Mouse (Mus musculus): ENCODE data around the gene Nrxn1.

The Nrxn1 gene

DNA sequence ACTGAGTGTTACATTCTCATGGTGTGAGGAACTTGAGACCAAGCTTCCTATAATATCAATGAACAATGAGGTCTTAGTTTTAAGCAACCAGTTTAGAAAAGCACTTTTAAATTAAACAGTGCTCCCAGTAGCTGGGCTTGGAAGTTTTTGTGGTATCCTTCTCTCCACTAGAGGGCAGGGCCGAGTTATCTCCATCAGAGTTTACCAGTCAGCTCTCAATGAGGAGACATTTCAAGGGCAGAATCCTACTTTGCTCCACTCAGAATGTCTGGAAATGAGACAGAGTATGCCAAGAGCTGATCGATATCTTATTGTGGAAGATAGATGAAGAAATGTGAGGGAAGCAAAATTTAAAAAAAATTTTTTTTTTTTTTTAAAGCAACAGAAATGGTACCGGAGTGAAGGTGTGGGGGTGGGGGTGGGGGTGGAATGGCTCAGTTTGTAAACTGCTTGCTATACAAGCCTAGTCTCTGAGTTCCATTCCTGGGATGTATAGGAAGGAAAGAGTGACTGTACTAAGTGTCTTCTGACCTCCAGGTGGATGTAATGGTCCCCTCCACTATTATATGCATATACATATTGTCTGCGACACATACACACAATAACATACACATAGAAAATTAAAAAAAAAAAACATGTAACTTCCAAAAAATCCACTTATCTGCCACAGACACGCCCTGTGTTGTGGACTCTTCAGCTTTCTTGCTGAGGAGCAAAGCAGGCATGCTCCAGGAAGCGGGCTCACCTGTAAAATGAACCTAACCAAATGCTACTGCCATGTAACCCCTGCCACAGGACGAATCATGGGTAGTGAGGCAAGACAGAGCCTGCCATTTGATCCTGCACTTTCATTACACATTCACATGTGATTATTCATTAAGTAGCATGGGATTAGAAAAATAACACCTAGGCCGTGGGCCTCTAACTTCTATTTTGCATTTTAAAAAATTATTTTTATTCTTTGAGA is 283.4 kb downstream of the Nrxn1 start:
- DNase-seq (ENCODE audit: low read depth, low spot score), result peak; percentile 4

DNA sequence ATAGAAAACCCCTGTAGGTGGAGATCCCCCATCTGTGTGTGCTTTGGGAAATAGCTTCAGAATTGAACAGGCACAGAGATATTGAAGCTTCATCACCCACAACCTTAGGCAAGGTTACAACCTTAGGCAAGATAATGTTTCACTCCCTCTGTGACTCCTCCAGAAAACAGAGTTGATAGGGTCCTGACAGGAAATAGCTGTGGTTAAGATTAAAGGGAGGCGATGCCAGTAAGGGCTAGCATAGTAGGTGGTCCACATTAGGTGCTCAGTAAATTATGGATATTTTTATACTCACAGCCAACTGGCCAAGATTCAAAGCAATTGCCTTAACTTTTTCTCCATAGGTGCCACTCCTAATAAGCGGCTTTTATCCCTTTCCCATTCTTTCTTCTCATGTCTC is 284.6 kb downstream of the Nrxn1 start:
- no peak for DNase-seq (ENCODE audit: low read depth, low spot score)

DNA sequence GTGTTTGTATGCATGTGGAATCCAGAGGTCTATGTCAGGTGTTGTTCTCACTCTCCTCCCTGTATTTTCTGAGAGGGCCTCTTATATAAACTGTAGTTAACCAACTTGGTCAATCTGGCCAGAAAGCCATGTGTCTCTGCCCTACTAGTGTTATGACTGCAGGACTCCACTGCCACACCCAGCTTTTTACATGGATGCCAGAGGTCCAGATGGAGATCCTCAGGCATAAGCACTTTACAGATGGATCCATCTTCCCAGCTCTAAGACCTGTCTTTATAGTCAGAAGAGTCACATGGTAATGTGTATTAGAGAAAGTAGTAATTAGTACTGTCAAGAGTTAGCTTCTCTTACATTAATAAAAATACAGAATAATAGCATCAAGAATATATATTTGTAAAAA is 285.7 kb downstream of the Nrxn1 start:
- DNase-seq (ENCODE audit: low read depth, low spot score), result no peak

DNA sequence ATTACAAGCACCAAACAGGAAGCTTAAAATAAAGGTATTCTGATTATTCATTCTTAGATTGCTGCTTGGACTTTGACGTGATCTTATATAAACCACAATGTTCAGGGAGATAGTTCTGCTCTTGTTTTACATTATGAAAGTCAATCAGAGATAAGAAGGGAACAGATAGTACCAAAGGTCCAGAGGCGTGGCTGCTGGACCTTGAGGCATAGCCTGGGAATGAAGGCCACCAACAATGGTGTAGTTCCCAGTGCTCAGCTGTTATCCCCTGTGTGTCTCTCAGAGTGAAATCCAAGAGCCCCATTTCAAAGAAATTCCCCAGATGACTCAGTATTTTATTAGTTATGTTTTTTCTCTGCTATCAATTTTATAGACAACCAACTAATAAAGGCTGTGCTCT is 294.2 kb downstream of the Nrxn1 start:
- DNase-seq (ENCODE audit: low read depth, low spot score), result no peak

DNA sequence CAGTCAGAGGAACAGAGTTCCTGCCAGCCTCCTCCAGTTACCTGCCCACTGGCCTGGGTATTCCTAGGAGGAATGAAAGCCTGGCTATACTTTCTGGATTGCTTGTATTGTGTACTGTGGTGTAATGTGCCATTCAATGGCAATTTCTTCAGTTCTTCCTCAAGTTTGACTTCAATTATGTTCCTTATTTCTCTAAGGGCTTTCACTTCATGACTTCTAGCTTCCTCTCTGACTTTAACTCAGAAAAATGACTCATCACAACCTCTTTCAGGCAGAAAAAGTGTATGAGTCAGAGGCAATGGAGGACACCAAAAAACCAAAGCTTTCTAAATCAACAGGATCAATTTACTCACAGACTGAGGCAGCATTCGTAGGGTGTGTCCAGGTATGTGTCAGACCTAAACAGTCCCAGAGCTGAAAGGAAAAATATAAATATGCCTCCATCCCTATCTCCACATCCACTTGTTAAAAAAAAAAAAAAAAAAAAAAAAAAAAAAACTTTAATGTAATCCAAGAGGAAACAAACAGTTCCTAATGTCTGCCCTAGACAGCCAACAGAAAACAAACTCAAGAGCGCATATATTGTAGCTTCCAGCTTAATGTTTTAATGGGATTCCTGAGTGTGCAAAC is 295.1 kb downstream of the Nrxn1 start:
- no peak for DNase-seq (ENCODE audit: low read depth, low spot score)

DNA sequence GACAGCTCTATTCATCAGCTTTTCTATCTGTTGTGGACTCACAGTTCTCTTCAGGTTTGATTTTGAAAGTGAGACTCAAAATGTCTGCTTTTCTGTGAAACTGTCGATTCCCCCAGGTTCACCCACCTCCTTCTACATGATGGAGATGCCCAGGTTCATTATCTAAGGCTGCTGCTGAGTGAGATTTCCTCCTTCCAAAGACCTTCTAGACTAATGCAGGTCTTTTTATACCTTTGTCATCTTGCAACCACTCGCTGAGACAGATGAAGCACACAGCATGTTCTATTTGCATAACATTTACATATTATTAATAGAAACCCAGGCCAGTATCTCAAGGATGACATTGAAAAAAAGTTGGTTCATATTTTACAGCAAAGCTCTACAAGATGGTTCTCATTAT is 295.9 kb downstream of the Nrxn1 start:
- no peak for DNase-seq (ENCODE audit: low read depth, low spot score)

DNA sequence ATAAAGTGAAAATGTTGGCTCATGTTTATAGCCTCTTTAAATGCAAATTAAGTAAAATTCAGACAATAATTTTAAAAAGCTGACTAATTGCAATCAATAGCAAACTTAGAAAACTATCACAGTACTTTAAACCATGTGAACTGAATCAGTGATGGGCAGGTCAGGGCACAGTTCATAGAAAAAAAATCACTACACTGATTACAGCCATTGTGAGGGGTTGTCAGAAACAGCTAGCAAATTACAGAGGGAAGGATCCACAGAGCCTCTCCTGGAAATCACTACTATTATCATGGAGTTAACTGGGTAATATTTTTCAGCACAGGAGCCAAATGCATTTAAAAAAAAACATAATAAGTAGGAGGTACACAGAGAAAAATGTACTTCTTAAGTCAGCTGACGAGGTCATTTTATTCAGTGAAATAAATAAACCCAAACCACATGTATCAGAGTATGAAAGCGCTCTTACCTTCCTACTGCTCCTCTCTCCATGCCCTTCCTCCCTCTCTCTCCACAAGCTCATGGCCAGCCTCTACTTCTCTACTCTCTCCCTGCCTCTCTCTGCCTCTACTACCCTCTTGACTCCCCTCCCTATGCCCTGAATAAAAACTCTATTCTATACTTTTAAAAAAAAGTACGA is 304.3 kb downstream of the Nrxn1 start:
- DNase-seq (ENCODE audit: low read depth, low spot score), result no peak

DNA sequence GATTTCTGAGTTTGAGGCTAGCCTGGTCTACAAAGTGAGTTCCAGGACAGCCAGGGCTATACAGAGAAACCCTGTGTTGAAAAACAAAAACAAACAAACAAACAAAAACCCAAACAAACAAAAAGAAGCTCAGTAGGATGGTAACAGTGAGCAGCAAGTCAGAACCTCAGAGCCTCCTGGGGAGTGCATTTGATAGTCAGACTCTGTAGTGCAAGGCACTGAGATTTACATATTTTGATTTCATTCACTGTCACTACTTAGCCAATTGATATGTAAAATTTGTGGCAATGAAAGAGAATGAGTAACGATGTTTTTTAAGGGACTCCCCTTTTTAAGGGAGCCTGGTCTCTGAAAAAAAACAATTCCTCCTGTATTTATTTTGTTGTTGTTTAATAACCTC is 304.8 kb downstream of the Nrxn1 start:
- no peak for DNase-seq (ENCODE audit: low read depth, low spot score)

DNA sequence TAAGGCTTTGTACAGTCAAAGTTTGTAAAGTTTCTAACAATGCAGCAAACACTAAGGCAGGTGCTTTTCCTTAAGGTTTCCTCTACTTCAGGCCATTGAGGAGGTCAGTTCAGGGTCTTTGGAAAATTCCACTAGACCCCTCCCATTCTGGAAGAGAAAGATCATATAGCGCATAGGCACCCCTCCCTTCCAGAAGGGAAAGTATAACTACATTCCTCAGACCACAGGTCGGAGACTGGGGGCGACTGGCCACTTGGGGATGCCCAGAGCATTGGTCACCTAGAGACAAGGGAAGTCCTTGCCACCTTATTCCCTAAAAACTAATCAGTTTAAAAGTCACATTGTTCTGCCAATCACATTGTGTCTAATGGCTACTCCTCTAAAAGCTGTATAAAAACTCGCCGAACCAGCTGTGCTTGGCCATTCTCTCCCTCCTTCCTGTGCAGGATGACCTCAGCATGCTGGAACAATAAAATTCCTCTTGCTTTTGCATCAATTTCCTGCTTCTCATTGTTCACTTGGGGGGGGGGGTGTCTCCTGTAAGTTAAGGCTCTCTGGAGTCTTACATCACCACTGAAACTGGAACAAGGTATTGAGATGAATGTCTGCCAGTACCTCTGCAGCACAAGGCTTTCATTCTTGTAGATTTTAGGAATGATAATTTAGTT is 305.6 kb downstream of the Nrxn1 start:
- no peak for DNase-seq (ENCODE audit: low read depth, low spot score)

DNA sequence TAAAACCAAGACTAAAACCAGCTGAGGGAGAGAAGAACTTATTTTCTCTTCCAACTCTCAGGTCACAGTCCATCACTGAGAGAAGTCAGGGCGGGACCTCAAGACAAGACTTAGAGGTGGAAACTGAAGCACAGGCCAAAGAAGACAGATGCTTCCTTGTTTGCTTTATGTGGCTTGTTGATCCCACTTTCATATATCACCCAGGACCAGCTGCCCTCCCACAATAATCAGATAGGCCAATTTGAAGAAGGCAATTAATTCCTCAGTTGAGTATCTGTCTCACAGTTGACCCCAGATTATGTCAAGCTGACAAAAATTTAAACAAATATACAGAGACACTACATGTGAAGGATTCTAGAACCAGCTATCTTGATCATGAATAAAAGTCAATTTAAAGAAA is 312.4 kb downstream of the Nrxn1 start:
- no peak for DNase-seq (ENCODE audit: low read depth, low spot score)

DNA sequence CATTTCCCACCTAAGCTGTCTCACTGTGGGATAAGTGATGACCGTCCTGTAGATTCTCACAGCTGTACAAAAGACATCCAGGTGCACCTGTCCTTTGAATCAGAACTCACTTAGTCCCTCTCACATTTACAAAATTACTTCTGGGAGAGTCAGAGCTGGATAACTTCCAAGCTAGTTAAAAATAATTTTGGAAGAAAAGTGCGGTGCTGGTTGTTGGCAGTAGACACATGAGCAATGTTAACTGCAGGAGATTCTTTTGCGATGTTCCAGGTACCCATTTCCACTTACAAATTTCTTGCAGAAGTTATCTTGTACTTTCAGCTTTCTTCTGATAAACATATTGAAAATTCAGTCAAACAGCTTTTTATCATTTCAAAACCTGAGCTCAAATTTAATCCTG is 317.5 kb downstream of the Nrxn1 start:
- DNase-seq (ENCODE audit: low read depth, low spot score), result no peak

DNA sequence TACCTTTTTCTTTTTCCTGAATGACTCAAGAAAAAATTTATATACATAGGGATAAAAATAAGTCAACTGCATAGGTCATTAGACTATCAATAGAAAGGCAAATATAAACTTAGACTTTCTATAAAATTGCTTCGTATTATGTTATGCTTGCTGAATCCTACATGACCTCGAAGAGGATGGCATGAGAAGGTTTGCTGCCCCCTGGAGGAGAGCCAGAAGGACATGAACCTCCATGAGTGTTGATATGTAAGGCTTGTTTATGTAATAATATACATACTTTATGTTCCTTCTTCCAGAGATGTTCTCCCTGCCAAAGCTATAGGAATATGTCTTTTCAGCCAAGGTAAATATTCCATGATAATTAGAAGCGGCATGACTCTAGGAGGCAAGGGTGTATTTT is 319.6 kb downstream of the Nrxn1 start:
- DNase-seq (ENCODE audit: low read depth, low spot score), result no peak

DNA sequence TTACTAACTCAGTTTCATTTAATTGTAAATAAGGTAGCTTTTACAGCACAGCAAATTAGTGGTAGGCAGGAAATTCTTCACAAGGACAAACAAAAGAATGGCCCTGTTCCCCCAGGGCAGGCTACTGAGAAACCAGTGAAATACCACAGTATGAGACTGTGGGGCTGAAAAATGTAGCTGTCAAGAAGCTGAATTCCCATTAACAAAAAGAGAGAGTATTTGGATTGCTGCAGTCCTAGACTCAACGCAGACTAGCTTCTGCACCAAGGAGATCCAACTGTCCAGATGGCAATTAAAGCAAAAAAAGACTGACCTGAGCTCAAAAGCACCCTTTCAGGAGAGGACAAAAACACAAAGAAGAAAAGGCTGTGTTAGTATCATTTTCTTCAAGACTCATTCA is 324.7 kb downstream of the Nrxn1 start:
- DNase-seq (ENCODE audit: low read depth, low spot score), result no peak

DNA sequence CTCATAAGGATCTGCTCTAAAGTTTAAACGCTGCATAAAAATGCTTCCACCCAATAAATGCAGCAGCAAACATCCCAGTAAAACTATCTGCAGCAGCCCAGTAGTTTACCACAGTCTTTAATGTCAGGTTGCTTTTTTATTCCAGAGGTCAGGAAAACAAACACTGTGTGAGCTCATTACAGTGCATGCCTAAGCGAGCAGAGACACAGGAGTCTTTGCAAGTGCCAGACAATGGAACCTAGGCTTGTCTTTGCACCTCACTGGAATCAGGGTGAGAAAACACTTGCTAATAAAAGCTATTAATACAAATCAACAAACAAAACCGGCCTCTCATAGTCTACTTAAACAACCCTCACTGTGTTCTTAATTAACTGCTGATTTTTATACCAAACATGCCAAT is 365.7 kb downstream of the Nrxn1 start:
- DNase-seq (ENCODE audit: low read depth, low spot score), result no peak

DNA sequence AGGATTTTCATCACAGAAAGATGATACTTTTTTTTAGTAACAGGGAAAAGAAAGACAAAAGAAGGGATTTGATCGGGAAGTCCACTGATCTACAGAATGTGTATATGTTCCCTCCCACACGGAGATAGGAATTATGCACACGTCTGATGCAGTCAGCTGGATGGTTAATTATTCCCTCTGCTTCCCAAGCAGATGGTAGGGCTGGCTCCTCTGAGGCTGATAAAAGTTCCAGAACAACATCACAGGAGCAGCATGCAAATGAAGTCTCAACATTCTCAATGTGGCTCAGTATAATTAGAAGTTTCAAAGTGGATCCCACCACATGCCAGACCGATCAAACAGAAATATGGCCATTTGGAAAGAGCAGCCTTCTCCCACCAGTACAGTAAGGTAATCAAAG is 388.1 kb downstream of the Nrxn1 start:
- DNase-seq (ENCODE audit: low read depth, low spot score), result no peak

DNA sequence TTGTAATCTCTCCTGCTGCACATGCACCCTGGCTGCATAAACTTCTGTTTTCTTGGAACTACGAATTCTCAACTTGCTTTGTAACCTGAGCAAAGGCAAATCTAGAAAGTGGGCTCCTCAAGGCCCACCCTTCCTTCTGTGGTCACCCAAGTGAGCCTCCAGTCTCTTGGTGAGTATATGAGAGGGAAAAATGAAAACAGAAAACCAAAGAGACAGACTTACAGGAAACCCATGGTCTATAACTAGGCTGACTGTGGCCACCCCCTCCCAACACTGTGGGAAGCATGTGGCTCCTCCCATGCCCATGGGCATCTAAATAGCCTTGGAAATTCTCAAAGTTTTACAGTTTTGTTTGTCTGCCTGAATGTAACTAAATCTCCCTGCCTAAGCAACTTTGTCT is 390.2 kb downstream of the Nrxn1 start:
- DNase-seq (ENCODE audit: low read depth, low spot score), result no peak

DNA sequence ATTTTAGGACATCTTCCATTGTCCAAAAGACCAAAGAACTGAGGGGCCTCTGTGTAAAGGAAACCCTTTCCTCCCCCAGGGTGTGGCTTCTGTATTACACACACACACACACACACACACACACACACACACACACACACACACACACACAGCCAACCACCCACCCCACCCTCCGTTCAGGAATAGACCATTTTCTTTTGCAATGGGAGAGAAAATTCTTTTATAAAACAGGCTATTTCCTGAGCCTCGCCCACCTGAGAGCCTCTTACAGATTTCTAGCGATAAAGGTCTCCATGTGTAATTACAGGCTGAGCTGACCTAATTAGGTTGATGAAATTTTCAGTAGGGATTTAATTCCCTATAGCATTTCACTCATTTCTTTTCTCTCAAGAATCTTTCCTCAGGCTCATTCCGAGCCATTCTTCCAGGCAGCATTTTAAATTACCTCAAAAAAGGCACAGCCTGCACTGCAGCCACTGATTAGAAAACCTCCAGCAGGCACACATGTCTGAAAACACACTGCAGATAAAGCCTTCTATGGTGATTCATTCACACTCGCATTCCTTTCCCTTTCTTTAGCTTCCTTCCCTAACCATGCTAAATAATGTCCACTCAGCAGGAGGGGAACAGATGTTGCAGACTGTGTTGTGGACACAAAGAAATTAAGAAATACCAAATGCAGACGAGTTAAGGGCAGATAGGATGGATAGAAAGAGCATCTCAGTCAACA is 396.6 kb downstream of the Nrxn1 start:
- no peak for DNase-seq (ENCODE audit: low read depth, low spot score)

DNA sequence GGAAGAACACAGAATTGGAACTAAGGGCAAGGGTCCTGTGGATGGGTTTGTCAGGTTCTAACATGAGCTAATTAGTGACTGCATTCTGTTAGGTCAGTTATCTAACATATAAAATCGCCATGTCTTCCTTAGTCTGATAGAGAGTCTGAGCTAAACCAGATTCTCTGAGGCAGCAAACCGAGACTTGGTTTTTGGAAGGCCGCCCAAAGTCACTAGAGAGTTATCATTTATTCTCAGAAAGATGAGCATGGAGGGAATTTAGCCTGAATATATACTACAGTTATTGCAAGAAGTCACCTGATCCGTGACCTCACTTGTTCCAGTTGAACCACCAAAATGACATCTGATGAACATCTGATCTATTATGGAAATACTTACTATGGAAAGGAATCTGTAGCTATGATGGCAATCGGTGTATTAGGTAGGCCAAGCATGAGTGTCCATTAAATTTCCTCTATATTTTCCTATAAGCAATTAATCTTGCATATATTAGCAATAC is 397.7 kb downstream of the Nrxn1 start:
- no peak for DNase-seq (ENCODE audit: low read depth, low spot score)

DNA sequence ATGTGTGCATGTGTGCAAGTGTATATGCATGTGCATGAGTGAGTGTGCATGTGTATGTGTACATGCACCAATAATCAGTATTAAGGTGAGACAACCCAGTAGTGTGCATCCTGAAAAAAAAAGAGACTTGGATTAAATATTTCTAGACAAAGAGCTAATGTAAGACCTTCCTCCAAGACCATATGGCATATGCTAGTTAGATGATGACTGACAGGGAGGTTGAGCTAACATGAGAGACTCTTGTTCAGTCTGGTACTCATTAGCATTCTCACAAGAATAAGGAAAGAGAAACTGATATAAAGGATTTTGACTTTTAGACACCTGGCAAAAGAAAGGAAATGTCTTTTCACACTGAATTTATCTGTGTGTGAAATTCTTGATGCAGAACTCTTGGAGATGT is 408.7 kb downstream of the Nrxn1 start:
- DNase-seq (ENCODE audit: low read depth, low spot score), result no peak

DNA sequence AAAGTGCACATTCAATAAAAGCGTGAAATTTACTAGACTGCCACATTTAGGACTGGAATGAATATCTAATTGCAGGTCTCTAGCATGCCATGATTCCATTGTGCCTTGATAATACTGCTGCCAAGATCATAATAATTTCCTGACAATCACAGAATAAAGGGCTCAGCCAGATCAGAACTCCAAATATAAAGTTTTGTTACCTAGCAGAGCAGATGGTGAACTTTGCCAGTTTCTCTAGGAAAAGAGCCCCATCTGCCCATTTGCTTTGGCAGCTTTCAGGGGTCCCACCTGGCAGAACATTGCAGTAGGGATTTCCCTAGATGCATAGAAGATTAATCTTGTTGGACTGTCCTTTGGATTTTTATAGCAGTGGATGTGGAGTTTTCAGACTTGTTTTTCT is 411.9 kb downstream of the Nrxn1 start:
- no peak for DNase-seq (ENCODE audit: low read depth, low spot score)

DNA sequence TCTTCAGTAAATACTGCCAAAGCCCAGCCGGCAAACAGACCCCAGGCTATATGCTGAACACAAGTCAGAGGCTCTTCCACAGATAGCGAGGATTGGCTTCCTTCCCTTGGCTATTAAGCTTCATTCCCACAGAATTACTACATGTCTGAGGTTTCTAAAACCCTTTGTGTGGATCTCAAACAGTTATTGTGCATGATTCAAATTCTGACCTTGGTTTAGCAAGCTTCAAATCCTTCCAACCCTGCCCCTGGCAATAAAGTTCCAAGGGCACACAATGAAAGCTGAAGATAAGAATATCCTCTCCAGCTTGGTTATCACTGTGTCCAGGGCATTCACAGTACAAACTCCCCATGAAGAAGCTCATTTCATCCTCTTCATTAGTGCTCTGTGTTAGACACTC is 416.2 kb downstream of the Nrxn1 start:
- no peak for DNase-seq (ENCODE audit: low read depth, low spot score)

Measured in CD4-positive, CD25-positive, alpha-beta regulatory T cell, adult 2 months (primary cell).